Mouse (Mus musculus): ENCODE measurements around the gene Gm42688. TPM values are rescaled to one million over a fixed set of nuclear protein-coding genes. Genes with fewer than 3 reads are reported as not detected.

Gm42688 gene
- polyA plus RNA-seq, 1 experiment from 2014 or later, result 1.9 TPM

DNA sequence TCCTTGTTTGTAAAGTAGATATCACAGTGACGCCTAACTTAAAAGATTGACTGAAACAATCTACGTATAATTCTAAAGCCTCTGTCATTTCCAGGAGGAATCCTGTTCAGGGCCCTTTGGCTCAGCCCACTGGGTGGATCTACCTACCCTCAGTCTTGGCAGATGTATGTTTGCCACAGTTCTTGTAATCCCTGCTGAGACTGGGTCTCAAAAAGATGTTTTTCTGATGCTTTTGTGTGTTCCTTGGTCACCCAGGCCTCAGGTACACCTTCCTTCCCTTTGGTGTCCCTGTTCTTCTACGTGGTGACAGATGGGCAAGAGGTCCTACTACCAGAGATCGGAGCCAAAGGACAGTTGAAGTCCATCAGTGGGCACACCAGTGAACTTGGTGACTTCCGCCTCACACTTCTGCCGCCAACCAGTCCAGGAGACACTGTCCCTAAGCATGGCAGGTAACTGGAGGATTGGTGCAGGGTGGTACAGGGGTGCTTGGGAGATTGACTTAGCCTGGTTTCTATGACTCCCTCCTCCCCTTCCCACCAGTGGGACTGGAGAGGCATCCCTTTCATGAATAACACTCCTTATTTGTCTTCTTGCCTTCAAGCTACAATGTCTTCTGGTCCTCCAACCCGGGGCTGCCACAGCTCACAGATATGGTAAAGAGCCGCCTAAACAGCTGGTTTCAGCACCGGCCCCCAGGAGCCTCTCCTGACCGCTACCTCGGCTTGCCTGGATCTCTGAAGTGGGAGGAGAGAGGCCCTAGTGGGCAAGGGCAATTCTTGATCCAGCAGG is 15.2 kb downstream of the Gm42688 start:
- Histone ChIP-seq H3K4me2 (replicated peaks; ENCODE audit: low read depth, low read length) (peak overlapping the region; percentile 93), H3K4me1 (ENCODE audit: insufficient read depth, low read depth, low read length) (peaks cover 11% of the 10 kb centered on the region), H3K36me3 (ENCODE audit: insufficient read depth, low read length) (no peaks in the 10 kb centered on the region), H3K27ac (ENCODE audit: low read length) (no peak overlapping the region), H3K9ac (replicated peaks; ENCODE audit: low read depth) (peak overlapping the region; percentile 55; the same call in 1 of the 2 replicates), H3K4me3 (ENCODE audit: low read depth, low read length) (peak overlapping the region; percentile 67), H3K9me3 (ENCODE audit: low read length) (no peaks in the 10 kb centered on the region), H3K27me3 (replicated peaks; ENCODE audit: insufficient read depth, low read length) (no peaks in the 10 kb centered on the region)
- ATAC-seq (no peak), DNase-seq (ENCODE audit: low spot score) (no peak)
- 65% methylated on average over 11 of the region's 11 CpGs for WGBS
- TF ChIP-seq CTCF (IDR thresholded peaks at IDR 0.05) (no peak), EP300 (IDR thresholded peaks at IDR 0.05) (no peak)

DNA sequence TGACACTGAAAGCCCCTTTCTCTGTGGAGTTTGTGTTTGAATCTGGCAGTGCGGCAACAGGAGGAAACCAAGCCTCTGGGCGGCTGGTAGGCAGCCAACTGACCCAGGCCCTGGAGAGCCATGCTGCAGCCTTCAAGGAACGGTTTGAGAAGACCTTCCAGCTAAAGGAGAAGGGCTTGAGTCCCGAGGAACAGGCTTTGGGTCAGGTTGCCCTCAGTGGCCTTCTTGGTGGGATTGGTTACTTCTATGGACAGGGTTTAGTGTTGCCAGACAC is 15.7 kb downstream of the Gm42688 start:
- ATAC-seq (no peak), DNase-seq (ENCODE audit: low spot score) (no peak)
- H3K9me3 ChIP-seq (ENCODE audit: low read length), result no peaks in the 10 kb centered on the region
- H3K27me3 ChIP-seq (replicated peaks; ENCODE audit: insufficient read depth, low read length), result no peaks in the 10 kb centered on the region
- no peak overlapping the region for H3K4me2 ChIP-seq (replicated peaks; ENCODE audit: low read depth, low read length)
- H3K4me1 ChIP-seq (ENCODE audit: insufficient read depth, low read depth, low read length), result peaks cover 14% of the 10 kb centered on the region
- H3K36me3 ChIP-seq (ENCODE audit: insufficient read depth, low read length), result no peaks in the 10 kb centered on the region
- TF ChIP-seq CTCF (IDR thresholded peaks at IDR 0.05), result no peak
- no peak for TF ChIP-seq EP300 (IDR thresholded peaks at IDR 0.05)
- H3K4me3 ChIP-seq (ENCODE audit: low read depth, low read length), result no peak overlapping the region
- H3K27ac ChIP-seq (ENCODE audit: low read length), result no peak overlapping the region
- no peak overlapping the region for H3K9ac ChIP-seq (replicated peaks; ENCODE audit: low read depth)
- 82% methylated on average over 4 of the region's 4 CpGs for WGBS

DNA sequence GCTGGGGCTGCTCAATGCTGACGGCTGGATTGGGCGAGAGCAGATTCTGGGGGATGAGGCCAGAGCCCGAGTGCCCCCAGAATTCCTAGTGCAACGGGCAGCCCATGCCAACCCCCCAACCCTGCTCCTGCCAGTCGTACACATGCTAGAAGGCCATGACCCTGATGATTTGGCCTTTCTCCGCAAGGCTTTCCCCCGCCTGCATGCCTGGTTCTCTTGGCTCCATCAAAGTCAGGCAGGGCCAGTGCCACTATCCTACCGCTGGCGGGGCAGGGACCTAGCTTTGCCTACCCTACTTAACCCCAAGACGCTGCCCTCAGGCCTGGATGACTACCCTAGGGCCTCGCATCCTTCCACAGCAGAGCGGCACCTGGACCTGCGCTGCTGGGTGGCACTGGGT is 16.2 kb downstream of the Gm42688 start:
- no peak overlapping the region for H3K4me3 ChIP-seq (ENCODE audit: low read depth, low read length)
- no peak for ATAC-seq

DNA sequence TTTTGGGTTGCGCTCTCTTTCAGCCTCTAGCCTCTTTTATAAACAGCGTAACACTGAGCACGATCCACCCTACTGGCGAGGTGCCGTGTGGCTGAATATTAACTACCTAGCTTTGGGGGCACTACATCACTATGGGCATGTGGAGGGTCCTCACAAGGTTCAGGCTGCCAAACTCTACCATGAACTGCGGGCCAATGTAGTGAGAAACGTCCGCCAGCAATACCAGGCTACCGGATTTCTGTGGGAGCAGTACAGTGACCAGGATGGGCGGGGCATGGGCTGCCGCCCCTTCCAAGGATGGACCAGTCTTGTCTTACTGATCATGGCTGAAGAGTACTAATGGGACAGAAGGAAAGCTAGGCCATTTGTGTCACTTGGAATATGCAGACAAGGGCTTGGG is 17.0 kb downstream of the Gm42688 start:
- Histone ChIP-seq H3K27me3 (replicated peaks; ENCODE audit: insufficient read depth, low read length) (no peaks in the 10 kb centered on the region), H3K4me2 (replicated peaks; ENCODE audit: low read depth, low read length) (no peak overlapping the region), H3K9me3 (ENCODE audit: low read length) (no peaks in the 10 kb centered on the region), H3K9ac (replicated peaks; ENCODE audit: low read depth) (no peak overlapping the region), H3K4me1 (ENCODE audit: insufficient read depth, low read depth, low read length) (peaks cover 15% of the 10 kb centered on the region), H3K27ac (ENCODE audit: low read length) (no peak overlapping the region), H3K36me3 (ENCODE audit: insufficient read depth, low read length) (no peaks in the 10 kb centered on the region), H3K4me3 (ENCODE audit: low read depth, low read length) (no peak overlapping the region)
- WGBS, result 80% methylated on average over 11 of the region's 11 CpGs
- TF ChIP-seq CTCF (IDR thresholded peaks at IDR 0.05), result no peak
- TF ChIP-seq EP300 (IDR thresholded peaks at IDR 0.05), result no peak
- DNase-seq (ENCODE audit: low spot score), result no peak
- ATAC-seq, result no peak

More for the DNA sequence above, 16.2 kb downstream of the Gm42688 start:
- 91% methylated on average over 13 of the region's 13 CpGs for WGBS
- no peak for TF ChIP-seq CTCF (IDR thresholded peaks at IDR 0.05)
- TF ChIP-seq EP300 (IDR thresholded peaks at IDR 0.05), result no peak
- no peaks in the 10 kb centered on the region for H3K36me3 ChIP-seq (ENCODE audit: insufficient read depth, low read length)
- no peak overlapping the region for H3K27ac ChIP-seq (ENCODE audit: low read length)
- no peak overlapping the region for H3K9ac ChIP-seq (replicated peaks; ENCODE audit: low read depth)
- no peak overlapping the region for H3K4me2 ChIP-seq (replicated peaks; ENCODE audit: low read depth, low read length)
- no peak for DNase-seq (ENCODE audit: low spot score)
- no peaks in the 10 kb centered on the region for H3K27me3 ChIP-seq (replicated peaks; ENCODE audit: insufficient read depth, low read length)
- peaks cover 15% of the 10 kb centered on the region for H3K4me1 ChIP-seq (ENCODE audit: insufficient read depth, low read depth, low read length)
- no peaks in the 10 kb centered on the region for H3K9me3 ChIP-seq (ENCODE audit: low read length)

DNA sequence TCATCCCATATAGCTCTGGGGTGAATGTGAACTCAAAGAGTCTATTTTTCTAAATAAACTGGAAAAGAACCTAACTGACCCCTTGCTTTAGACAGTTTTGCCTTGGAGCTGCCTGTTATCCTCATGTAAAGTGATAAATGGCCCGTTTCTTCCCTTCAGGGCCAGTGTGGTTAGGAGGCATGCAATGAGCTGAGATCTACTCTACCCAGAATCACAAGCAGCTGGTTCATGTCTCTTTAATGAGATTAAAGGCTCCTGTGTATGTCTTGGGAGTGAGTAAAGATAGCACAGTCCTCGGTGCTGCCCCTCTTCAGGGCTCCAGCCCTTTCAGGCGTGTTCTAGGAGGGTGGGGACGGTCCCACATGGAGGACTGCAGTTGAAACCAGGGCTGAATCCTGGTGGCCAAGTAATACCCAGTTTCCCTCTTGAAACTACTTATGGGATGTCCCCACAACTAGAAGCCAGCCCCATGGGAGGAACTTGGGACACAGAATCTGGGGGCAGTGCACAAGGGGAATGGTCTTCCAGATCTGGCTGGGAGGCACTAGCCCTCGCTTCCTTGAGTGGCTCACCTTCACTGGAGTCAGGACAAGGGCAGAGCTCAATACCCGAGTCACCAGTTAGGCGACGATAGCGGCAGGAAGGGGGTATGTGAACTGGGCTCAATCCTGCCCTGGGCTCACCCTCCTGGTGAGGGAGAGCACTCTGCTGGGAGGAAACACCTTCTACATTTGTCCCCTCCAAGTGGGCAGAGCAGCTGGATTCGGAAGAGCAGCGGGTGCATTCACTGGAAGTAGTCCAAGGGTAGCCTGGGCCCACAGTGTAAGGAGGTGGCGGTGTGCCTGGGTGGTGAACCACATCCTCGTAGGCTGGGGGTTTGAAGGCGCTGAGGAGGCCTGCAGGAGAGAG is 17.7 kb downstream of the Gm42688 start:
- H3K4me2 ChIP-seq (replicated peaks; ENCODE audit: low read depth, low read length), result no peak overlapping the region
- H3K9me3 ChIP-seq (ENCODE audit: low read length), result no peaks in the 10 kb centered on the region
- ATAC-seq (no peak), DNase-seq (ENCODE audit: low spot score) (no peak)
- H3K4me1 ChIP-seq (ENCODE audit: insufficient read depth, low read depth, low read length), result peaks cover 16% of the 10 kb centered on the region
- TF ChIP-seq EP300 (IDR thresholded peaks at IDR 0.05) (no peak), CTCF (IDR thresholded peaks at IDR 0.05) (no peak)
- WGBS, result 72% methylated on average over 14 of the region's 14 CpGs
- no peak overlapping the region for H3K9ac ChIP-seq (replicated peaks; ENCODE audit: low read depth)
- H3K36me3 ChIP-seq (ENCODE audit: insufficient read depth, low read length), result no peaks in the 10 kb centered on the region
- no peak overlapping the region for H3K27ac ChIP-seq (ENCODE audit: low read length)
- no peaks in the 10 kb centered on the region for H3K27me3 ChIP-seq (replicated peaks; ENCODE audit: insufficient read depth, low read length)
- H3K4me3 ChIP-seq (ENCODE audit: low read depth, low read length), result no peak overlapping the region

DNA sequence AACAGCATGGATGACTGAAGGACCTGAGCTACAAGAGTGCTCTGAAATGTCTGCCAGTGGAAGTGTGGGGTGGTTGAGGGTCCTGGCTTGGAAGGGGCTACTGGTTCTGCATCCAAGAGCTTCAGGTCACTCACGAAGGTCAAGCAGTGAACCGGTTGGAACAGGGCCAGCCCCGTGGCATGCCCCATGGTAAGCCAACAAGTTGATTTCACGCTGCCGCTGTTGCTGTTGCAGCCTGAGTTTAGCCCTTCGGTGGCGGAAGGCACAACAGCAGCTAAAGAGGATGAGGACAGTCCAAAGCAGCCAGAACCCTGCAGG is 18.3 kb downstream of the Gm42688 start:
- WGBS, result 75% methylated on average over 7 of the region's 7 CpGs
- TF ChIP-seq EP300 (IDR thresholded peaks at IDR 0.05), result no peak
- no peak for TF ChIP-seq CTCF (IDR thresholded peaks at IDR 0.05)
- Histone ChIP-seq H3K9ac (replicated peaks; ENCODE audit: low read depth) (no peak overlapping the region), H3K4me1 (ENCODE audit: insufficient read depth, low read depth, low read length) (peaks cover 21% of the 10 kb centered on the region), H3K27me3 (replicated peaks; ENCODE audit: insufficient read depth, low read length) (no peaks in the 10 kb centered on the region), H3K4me2 (replicated peaks; ENCODE audit: low read depth, low read length) (no peak overlapping the region), H3K27ac (ENCODE audit: low read length) (no peak overlapping the region), H3K36me3 (ENCODE audit: insufficient read depth, low read length) (no peaks in the 10 kb centered on the region), H3K9me3 (ENCODE audit: low read length) (no peaks in the 10 kb centered on the region), H3K4me3 (ENCODE audit: low read depth, low read length) (no peak overlapping the region)
- DNase-seq (ENCODE audit: low spot score), result no peak
- ATAC-seq, result no peak
